Mouse (Mus musculus) central nervous system, embryonic 18 days (tissue): ENCODE measurements around the gene Morc3. TPM values are rescaled to one million over a fixed set of nuclear protein-coding genes. Genes with fewer than 3 reads are reported as not detected.

Experiments
- polyA plus RNA-seq: library from polyadenylated mRNA; depleted of rRNA; stranded (reverse); fragments of >200 nt; gene quantifications from 2 replicates; pipeline ENCODE4 v1.2.3, GENCODE M21; 2012; rRNA removed

Morc3 gene
- 33.7 and 36.6 TPM in 2 replicates for polyA plus RNA-seq

GRCm38 (mm10) chr16:93831627-93832395 lies at the start of gene Morc3:
Gene Morc3 (plus strand): TSS chr16:93832121.

GRCm38 (mm10) chr16:93883423-93884085 lies 51.6 kb downstream of the Morc3 start, which contains the start of gene Chaf1b:
Gene Chaf1b (plus strand): TSS chr16:93883901.

Other genes starting within 250 kb of the Morc3 start
- gene Setd4, start 228.1 kb upstream of the Morc3 start, polyA plus RNA-seq = 19.9 and 23.2 TPM in 2 replicates
- gene Cbr1, start 226.3 kb upstream of the Morc3 start, polyA plus RNA-seq = 173 TPM in 2 replicates
- gene Gm5678, start 204.0 kb upstream of the Morc3 start, polyA plus RNA-seq = not detected in 2 replicates
- 3.4 and 4.6 TPM in 2 replicates for gene Cbr3, start 148.9 kb upstream of the Morc3 start, polyA plus RNA-seq
- gene Dop1b, start 120.2 kb upstream of the Morc3 start, polyA plus RNA-seq = 60.8 and 61.3 TPM in 2 replicates
- 12.7 and 13.5 TPM in 2 replicates for gene Chaf1b, start 51.8 kb downstream of the Morc3 start, polyA plus RNA-seq
- gene Cldn14, start 176.7 kb downstream of the Morc3 start, polyA plus RNA-seq = 0.06 and 0.19 TPM in 2 replicates